Mouse (Mus musculus): ENCODE results near the gene Myl10. TPM values are rescaled to one million over a fixed set of nuclear protein-coding genes. Genes with fewer than 3 reads are reported as not detected.
"Not testable (repeated sequence)": the region's sequence is repeated elsewhere in the genome, so short reads cannot be mapped to it uniquely, and the experiment has no call there.

Gene Myl10
- polyA plus RNA-seq, 1 experiment from 2014 or later = not detected

DNA sequence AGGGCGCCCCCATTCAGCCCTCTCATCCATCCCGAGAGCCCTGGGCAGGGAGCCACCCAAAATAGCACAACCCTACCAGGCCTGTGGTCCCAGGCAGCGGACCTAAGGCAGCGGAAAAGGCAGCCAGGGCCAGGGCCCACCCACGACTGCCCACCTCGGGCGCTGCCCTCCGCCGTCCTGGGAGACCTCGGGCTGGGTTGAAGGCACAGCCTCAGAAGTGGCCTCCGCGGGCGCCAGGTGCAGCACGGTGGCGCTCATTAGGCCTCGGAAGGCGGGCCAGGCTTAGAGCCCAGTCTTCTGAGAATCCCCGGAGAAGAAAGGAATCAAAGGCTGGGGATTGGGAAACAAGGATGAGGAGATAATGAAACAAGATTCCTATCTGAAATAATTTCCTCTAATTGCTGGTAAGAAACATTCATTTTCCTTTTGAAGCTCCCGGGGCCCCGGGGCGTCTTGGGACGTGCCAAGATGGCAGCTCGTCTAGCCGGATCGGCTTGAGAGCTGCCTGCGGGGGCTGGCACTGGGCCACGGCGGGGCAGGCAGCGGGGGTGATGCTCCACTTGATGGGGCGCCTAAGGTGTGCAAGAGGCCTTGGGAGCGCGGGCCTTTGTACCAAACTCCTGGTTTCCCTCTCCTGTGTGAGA, 21.4 kb downstream of the Myl10 start:
- ATAC-seq (replicated peaks; ENCODE audit: low FRiP score, low TSS enrichment, low read depth) (0 out of 2 replicates have a peak, but pooled peaks have one; percentile 16), DNase-seq (ENCODE audit: low spot score) (no peak)
- H3K36me3 ChIP-seq (ENCODE audit: control insufficient read depth, insufficient read depth, low read length) = no peaks in the 10 kb centered on the region
- peak overlapping the region; percentile 37 for H3K4me2 ChIP-seq (ENCODE audit: low read length)
- H3K4me3 ChIP-seq (ENCODE audit: low read depth, low read length) = no peak overlapping the region
- 26% methylated on average over 32 of the region's 32 CpGs for WGBS
- H3K9ac ChIP-seq (ENCODE audit: low read length) = no peak overlapping the region; the same call in 1 of the 2 replicates
- no peaks in the 10 kb centered on the region for H3K9me3 ChIP-seq (ENCODE audit: control insufficient read depth, low read length)
- no peaks in the 10 kb centered on the region for H3K4me1 ChIP-seq (replicated peaks; ENCODE audit: control insufficient read depth, insufficient read depth, low read length)
- no peak overlapping the region for H3K27ac ChIP-seq (ENCODE audit: low read depth)
- H3K27me3 ChIP-seq (replicated peaks; ENCODE audit: control insufficient read depth, insufficient read depth, low read length) = no peaks in the 10 kb centered on the region

DNA sequence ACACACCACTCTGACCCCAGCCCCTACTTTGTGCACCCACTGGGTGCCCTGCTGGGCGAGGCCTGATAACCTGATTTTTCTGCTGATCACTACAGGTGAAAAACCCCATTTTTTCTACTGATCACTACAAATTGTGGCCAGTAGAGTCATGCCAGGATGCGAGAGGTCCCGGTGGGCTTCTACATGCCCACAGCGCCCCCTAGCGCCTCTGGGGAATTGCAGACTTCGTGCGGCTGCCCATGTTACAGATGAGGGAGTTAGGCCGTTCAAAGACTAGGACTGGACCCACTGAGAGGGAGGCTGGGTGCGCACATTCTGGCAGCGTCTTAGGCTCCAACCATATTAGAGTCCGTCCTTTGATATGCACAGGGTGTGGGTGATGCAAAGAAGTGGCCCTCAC, 21.9 kb downstream of the Myl10 start:
- no peak for ATAC-seq (replicated peaks; ENCODE audit: low FRiP score, low TSS enrichment, low read depth)
- peak; percentile 71 for DNase-seq (ENCODE audit: low spot score)
- H3K4me3 ChIP-seq (ENCODE audit: low read depth, low read length) = no peak overlapping the region
- no peak overlapping the region for H3K27ac ChIP-seq (ENCODE audit: low read depth)
- no peaks in the 10 kb centered on the region for H3K36me3 ChIP-seq (ENCODE audit: control insufficient read depth, insufficient read depth, low read length)
- H3K4me1 ChIP-seq (replicated peaks; ENCODE audit: control insufficient read depth, insufficient read depth, low read length) = no peaks in the 10 kb centered on the region
- no peaks in the 10 kb centered on the region for H3K9me3 ChIP-seq (ENCODE audit: control insufficient read depth, low read length)
- H3K9ac ChIP-seq (ENCODE audit: low read length) = no peak overlapping the region
- no peaks in the 10 kb centered on the region for H3K27me3 ChIP-seq (replicated peaks; ENCODE audit: control insufficient read depth, insufficient read depth, low read length)
- WGBS = 27% methylated on average over 11 of the region's 11 CpGs
- H3K4me2 ChIP-seq (ENCODE audit: low read length) = peak overlapping the region; percentile 37

DNA sequence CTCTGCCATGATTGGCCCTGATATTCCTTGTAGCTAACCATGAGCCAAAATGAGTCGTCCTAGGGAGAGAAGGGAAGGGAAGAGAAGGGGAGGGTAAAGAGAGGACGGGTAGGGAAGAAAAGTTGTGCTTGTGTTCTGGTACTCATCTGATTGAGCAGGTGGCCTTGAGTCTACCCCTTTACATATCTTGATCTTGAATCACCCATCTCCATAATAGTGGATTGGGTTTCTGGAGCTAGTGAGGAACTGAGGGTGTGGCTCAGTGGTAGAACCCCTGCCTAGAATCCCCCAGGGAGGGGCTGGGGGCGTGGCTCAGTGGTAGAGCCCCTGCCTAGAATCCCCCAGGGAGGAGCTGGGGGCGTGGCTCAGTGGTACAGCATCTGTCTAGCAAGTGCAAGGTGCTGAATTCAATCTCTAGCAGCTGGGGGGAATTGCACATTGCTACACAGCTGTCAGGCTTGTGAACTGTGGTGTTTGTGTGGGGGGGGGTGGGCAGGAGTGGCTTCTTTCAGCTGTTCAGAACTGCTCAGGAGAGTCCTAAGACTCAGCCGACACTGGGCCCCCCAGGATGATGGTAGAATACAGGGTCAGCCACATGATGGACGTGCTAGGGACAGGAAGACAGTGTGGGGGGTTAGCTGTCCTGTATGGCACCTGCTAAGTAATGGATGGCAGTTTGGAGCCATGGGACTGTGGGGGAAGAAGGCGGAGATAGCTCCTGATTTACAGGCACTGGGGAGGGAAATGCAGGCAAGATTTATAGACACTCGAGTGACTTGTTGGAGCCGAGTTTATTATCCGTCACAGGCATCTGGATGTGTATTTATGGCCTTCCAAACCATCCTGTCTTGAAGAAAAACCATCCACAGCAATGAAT, 24.0 kb downstream of the Myl10 start:
- no peak for ATAC-seq (replicated peaks; ENCODE audit: low FRiP score, low TSS enrichment, low read depth)
- H3K9me3 ChIP-seq (ENCODE audit: control insufficient read depth, low read length) = no peaks in the 10 kb centered on the region
- no peak overlapping the region for H3K4me3 ChIP-seq (ENCODE audit: low read depth, low read length)
- H3K9ac ChIP-seq (ENCODE audit: low read length) = no peak overlapping the region
- DNase-seq (ENCODE audit: low spot score) = no peak
- no peak overlapping the region for H3K27ac ChIP-seq (ENCODE audit: low read depth)
- no peak overlapping the region for H3K4me2 ChIP-seq (ENCODE audit: low read length)
- no peaks in the 10 kb centered on the region for H3K27me3 ChIP-seq (replicated peaks; ENCODE audit: control insufficient read depth, insufficient read depth, low read length)
- 36% methylated on average over 10 of the region's 10 CpGs for WGBS
- no peaks in the 10 kb centered on the region for H3K4me1 ChIP-seq (replicated peaks; ENCODE audit: control insufficient read depth, insufficient read depth, low read length)
- no peaks in the 10 kb centered on the region for H3K36me3 ChIP-seq (ENCODE audit: control insufficient read depth, insufficient read depth, low read length)

DNA sequence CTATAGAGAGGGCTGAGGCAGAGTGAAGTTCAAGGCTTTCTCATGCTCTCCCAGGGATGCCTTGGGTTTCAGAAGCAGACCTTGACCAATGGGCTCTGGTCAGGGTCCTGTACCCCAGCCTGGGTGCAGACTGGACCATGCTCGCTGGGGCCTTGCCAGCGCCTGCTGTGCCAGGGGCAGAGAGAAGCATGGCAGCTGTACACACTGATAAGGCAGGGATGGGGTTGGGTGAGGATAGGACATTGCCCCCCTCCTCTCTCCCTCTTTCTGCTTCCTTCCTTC, 24.6 kb downstream of the Myl10 start:
- no peak for DNase-seq (ENCODE audit: low spot score)
- Histone ChIP-seq H3K4me3 (ENCODE audit: low read depth, low read length) (no peak overlapping the region), H3K9ac (ENCODE audit: low read length) (no peak overlapping the region), H3K27me3 (replicated peaks; ENCODE audit: control insufficient read depth, insufficient read depth, low read length) (no peaks in the 10 kb centered on the region), H3K36me3 (ENCODE audit: control insufficient read depth, insufficient read depth, low read length) (no peaks in the 10 kb centered on the region), H3K4me2 (ENCODE audit: low read length) (no peak overlapping the region), H3K4me1 (replicated peaks; ENCODE audit: control insufficient read depth, insufficient read depth, low read length) (no peaks in the 10 kb centered on the region), H3K9me3 (ENCODE audit: control insufficient read depth, low read length) (no peaks in the 10 kb centered on the region), H3K27ac (ENCODE audit: low read depth) (no peak overlapping the region)
- ATAC-seq (replicated peaks; ENCODE audit: low FRiP score, low TSS enrichment, low read depth) = no peak
- 72% methylated on average over 2 of the region's 2 CpGs for WGBS

DNA sequence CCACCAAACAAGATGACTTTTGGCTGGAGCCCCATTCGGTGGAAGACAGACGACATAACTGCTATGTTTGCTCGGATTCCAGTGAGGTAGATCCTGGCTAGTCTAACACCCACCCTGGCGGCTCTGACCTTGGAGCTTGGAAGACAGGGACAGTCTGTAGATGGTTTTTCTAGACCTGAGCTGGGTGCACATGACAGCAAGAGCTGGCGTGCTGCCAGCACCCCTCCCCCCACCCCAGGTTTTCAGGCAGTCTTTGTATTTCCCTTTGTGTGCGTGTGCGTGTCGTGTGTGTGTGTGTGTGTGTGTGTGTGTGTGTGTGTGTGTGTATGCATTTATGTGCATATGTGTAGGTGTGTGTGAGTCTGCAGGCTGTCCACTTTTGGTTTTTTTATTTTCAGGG, 25.7 kb downstream of the Myl10 start:
- H3K4me3 ChIP-seq (ENCODE audit: low read depth, low read length) = no peak overlapping the region
- no peaks in the 10 kb centered on the region for H3K4me1 ChIP-seq (replicated peaks; ENCODE audit: control insufficient read depth, insufficient read depth, low read length)
- no peak for DNase-seq (ENCODE audit: low spot score)
- no peaks in the 10 kb centered on the region for H3K36me3 ChIP-seq (ENCODE audit: control insufficient read depth, insufficient read depth, low read length)
- no peak overlapping the region for H3K9ac ChIP-seq (ENCODE audit: low read length)
- H3K27ac ChIP-seq (ENCODE audit: low read depth) = no peak overlapping the region
- ATAC-seq (replicated peaks; ENCODE audit: low FRiP score, low TSS enrichment, low read depth) = no peak
- 57% methylated on average over 8 of the region's 8 CpGs for WGBS
- H3K9me3 ChIP-seq (ENCODE audit: control insufficient read depth, low read length) = no peaks in the 10 kb centered on the region
- H3K27me3 ChIP-seq (replicated peaks; ENCODE audit: control insufficient read depth, insufficient read depth, low read length) = no peaks in the 10 kb centered on the region
- H3K4me2 ChIP-seq (ENCODE audit: low read length) = no peak overlapping the region

DNA sequence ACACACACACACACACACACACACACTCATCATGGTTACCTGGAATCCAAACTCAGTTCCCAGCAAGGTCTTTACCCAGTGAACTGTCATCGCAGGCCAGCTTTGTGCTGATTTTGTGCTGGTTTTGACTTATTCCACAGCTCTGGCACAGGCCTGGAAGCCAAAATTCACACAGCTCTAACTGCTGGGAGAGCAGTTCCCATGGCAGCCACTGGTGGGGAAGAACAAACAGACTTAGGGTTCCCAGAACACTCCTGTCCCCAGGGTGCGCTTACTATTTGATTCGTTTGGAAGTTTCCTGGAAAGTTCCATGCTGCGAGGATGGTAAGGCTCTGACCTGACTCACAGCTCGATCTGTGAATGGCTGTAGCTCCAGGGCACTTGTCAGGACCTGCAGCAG, 28.6 kb downstream of the Myl10 start:
- Histone ChIP-seq H3K27ac (ENCODE audit: low read depth) (no peak overlapping the region), H3K4me2 (ENCODE audit: low read length) (no peak overlapping the region), H3K4me1 (replicated peaks; ENCODE audit: control insufficient read depth, insufficient read depth, low read length) (no peaks in the 10 kb centered on the region), H3K27me3 (replicated peaks; ENCODE audit: control insufficient read depth, insufficient read depth, low read length) (no peaks in the 10 kb centered on the region), H3K9ac (ENCODE audit: low read length) (no peak overlapping the region), H3K4me3 (ENCODE audit: low read depth, low read length) (no peak overlapping the region), H3K36me3 (ENCODE audit: control insufficient read depth, insufficient read depth, low read length) (no peaks in the 10 kb centered on the region), H3K9me3 (ENCODE audit: control insufficient read depth, low read length) (no peaks in the 10 kb centered on the region)
- no peak for ATAC-seq (replicated peaks; ENCODE audit: low FRiP score, low TSS enrichment, low read depth)
- 68% methylated on average over 5 of the region's 5 CpGs for WGBS
- DNase-seq (ENCODE audit: low spot score) = no peak

DNA sequence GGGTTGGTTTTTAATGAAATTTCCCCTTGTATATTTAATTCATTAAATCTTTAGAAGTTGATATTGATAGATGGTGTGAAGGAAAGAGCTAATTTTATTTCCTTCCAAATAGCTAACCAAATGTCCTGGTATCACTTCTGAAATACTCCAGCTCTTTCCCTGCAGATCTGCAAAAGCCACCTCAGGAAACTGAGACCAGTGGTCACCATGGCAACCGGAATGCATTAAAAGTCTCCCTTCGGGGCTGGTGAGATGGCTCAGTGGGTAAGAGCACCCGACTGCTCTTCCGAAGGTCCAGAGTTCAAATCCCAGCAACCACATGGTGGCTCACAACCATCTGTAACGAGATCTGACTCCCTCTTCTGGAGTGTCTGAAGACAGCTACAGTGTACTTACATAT, 33.3 kb downstream of the Myl10 start:
- H3K4me2 ChIP-seq (ENCODE audit: low read length); H3K9me3 ChIP-seq (ENCODE audit: control insufficient read depth, low read length); DNase-seq (ENCODE audit: low spot score); ATAC-seq (replicated peaks; ENCODE audit: low FRiP score, low TSS enrichment, low read depth); H3K27me3 ChIP-seq (replicated peaks; ENCODE audit: control insufficient read depth, insufficient read depth, low read length); H3K4me3 ChIP-seq (ENCODE audit: low read depth, low read length); H3K4me1 ChIP-seq (replicated peaks; ENCODE audit: control insufficient read depth, insufficient read depth, low read length); H3K27ac ChIP-seq (ENCODE audit: low read depth); H3K9ac ChIP-seq (ENCODE audit: low read length); H3K36me3 ChIP-seq (ENCODE audit: control insufficient read depth, insufficient read depth, low read length): not testable (repeated sequence)
- whole genome bisulfite sequencing = 86% methylated on average over 4 of the region's 5 CpGs

DNA sequence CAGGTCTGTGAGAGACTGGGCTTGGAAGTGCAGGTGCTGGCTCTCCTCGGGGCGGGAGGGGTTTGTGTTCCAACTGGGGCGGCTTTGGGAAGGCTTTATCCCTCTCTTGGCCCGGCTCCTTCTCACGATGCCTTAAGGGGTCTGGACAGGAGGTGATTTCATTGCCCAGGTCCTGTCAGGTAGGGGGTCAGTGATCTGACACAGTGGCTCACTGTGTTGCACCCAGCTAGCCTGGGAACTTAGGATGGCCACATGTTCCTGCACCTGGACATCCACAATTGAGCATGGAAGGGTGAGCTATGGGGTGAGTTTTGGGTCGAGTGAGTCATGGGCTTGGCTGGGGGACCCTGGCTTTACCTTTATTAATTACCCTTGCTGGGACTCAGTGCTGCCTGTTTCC, 46.0 kb downstream of the Myl10 start:
- DNase-seq (ENCODE audit: low spot score) (no peak), ATAC-seq (replicated peaks; ENCODE audit: low FRiP score, low TSS enrichment, low read depth) (no peak)
- Histone ChIP-seq H3K4me1 (replicated peaks; ENCODE audit: control insufficient read depth, insufficient read depth, low read length) (no peaks in the 10 kb centered on the region), H3K9me3 (ENCODE audit: control insufficient read depth, low read length) (no peaks in the 10 kb centered on the region), H3K27ac (ENCODE audit: low read depth) (no peak overlapping the region), H3K9ac (ENCODE audit: low read length) (no peak overlapping the region), H3K4me3 (ENCODE audit: low read depth, low read length) (no peak overlapping the region), H3K27me3 (replicated peaks; ENCODE audit: control insufficient read depth, insufficient read depth, low read length) (no peaks in the 10 kb centered on the region), H3K36me3 (ENCODE audit: control insufficient read depth, insufficient read depth, low read length) (no peaks in the 10 kb centered on the region), H3K4me2 (ENCODE audit: low read length) (no peak overlapping the region)
- 66% methylated on average over 6 of the region's 6 CpGs for WGBS

DNA sequence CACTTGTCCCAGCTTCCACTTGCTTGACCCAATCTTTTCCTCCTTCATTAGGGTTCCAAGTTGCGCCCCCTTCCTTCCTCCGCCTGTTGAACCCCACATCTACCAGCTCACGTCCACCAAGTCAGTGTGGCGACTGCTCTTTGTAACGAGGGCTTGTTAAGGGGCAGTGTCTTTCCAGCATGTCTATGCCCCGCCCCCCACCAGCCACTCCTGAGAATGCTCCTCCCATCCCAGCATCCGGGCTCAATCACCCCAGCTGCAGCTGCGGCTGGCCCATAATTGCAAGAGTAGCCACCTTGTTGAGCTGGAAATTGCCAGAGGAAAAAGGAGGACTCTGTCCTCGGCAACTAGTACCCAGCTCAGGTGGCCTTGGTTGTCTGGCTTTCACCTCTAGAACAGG, 53.6 kb downstream of the Myl10 start:
- Histone ChIP-seq H3K36me3 (ENCODE audit: control insufficient read depth, insufficient read depth, low read length) (peaks cover 7% of the 10 kb centered on the region; the same call in 1 of the 2 replicates), H3K4me1 (replicated peaks; ENCODE audit: control insufficient read depth, insufficient read depth, low read length) (no peaks in the 10 kb centered on the region), H3K4me3 (ENCODE audit: low read depth, low read length) (no peak overlapping the region), H3K4me2 (ENCODE audit: low read length) (no peak overlapping the region), H3K27me3 (replicated peaks; ENCODE audit: control insufficient read depth, insufficient read depth, low read length) (no peaks in the 10 kb centered on the region), H3K9me3 (ENCODE audit: control insufficient read depth, low read length) (peaks cover 25% of the 10 kb centered on the region), H3K9ac (ENCODE audit: low read length) (no peak overlapping the region), H3K27ac (ENCODE audit: low read depth) (no peak overlapping the region)
- DNase-seq (ENCODE audit: low spot score) (no peak), ATAC-seq (replicated peaks; ENCODE audit: low FRiP score, low TSS enrichment, low read depth) (no peak)
- WGBS = 78% methylated on average over 9 of the region's 9 CpGs

All from intestine, embryonic 14.5 days (tissue).